ENCODE assay signal across 20 mouse cellular contexts in the genomic region with DNA sequence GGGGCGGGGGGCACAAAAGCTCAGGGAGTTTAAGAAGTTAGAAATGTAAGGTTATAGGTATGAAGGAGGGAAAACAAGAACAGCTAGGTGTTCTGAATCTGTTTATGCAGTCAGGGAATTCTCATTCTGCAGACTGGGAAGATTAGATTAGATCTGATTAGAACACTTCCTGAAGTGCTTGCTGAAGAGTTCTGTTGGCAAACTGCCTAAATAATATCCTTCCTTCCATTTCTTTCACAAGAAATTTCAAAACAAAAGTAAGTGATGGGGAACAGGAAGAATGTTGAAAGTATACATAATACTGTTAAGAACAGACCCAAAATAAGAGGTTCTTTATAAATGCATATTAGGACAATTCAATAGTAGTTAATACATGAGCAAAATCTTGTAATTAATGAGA.
DNase-seq lines count a peak whose midpoint lies in the region; ATAC-seq and TF ChIP-seq lines count a peak whose summit lies in the region.
"Had no signal": no experiment of that assay in that cellular context is flagged by ENCODE, and none has a peak within 500 bp of the region (broad histone marks: within the 10 kb centered on the region; RNA-seq: fewer than 3 reads in every experiment).

No protein-coding gene starts in this region.

- no peaks in the 10 kb centered on the region for H3K27me3 ChIP-seq in embryonic facial prominence, embryonic 14.5 days (replicated peaks; ENCODE audit: control insufficient read depth, insufficient read depth, low read length)
- H3K27me3 ChIP-seq in embryonic facial prominence, embryonic 10.5 days (replicated peaks; ENCODE audit: low read depth, poor library complexity, severe bottlenecking) = no peaks in the 10 kb centered on the region
- H3K27me3 ChIP-seq in lung, embryonic 14.5 days (ENCODE audit: insufficient read depth, low read length) = no peaks in the 10 kb centered on the region
- H3K27me3 ChIP-seq in midbrain, postnatal 0 days (ENCODE audit: insufficient read depth, low read length) = no peaks in the 10 kb centered on the region
- H3K27me3 ChIP-seq: embryonic facial prominence, embryonic 13.5 days; forebrain, embryonic 13.5 days; forebrain, embryonic 15.5 days; Patski had no signal

- H3K4me2 ChIP-seq in embryonic facial prominence, embryonic 14.5 days (ENCODE audit: low read depth, low read length) = no peak overlapping the region
- no peak overlapping the region for H3K4me2 ChIP-seq in lung, embryonic 14.5 days
- H3K4me2 ChIP-seq in midbrain, postnatal 0 days (ENCODE audit: low read depth, low read length, poor library complexity, severe bottlenecking) = no peak overlapping the region
- H3K4me2 ChIP-seq: embryonic facial prominence, embryonic 13.5 days; forebrain, embryonic 13.5 days; forebrain, embryonic 15.5 days had no signal

- no peaks in the 10 kb centered on the region for H3K4me1 ChIP-seq in embryonic facial prominence, embryonic 14.5 days (ENCODE audit: control insufficient read depth, insufficient read depth, low read length)
- H3K4me1 ChIP-seq in embryonic facial prominence, embryonic 10.5 days = no peaks in the 10 kb centered on the region
- no peaks in the 10 kb centered on the region for H3K4me1 ChIP-seq in lung, embryonic 14.5 days (ENCODE audit: insufficient read depth)
- no peaks in the 10 kb centered on the region for H3K4me1 ChIP-seq in midbrain, postnatal 0 days (ENCODE audit: insufficient read depth, low read length)
- H3K4me1 ChIP-seq: embryonic facial prominence, embryonic 13.5 days; forebrain, embryonic 13.5 days; forebrain, embryonic 15.5 days had no signal

- peak; percentile 11 for DNase-seq in embryonic facial prominence, embryonic 14.5 days (ENCODE audit: low spot score)
- DNase-seq in embryonic facial prominence, embryonic 10.5 days (ENCODE audit: low spot score) = no peak
- peak; percentile 59 for DNase-seq in lung, embryonic 14.5 days
- DNase-seq in lung, postnatal 14 days = no peak
- DNase-seq in 416B (ENCODE audit: low read depth) = peak; percentile 66
- DNase-seq in midbrain, postnatal 0 days (ENCODE audit: low spot score) = no peak
- DNase-seq: adrenal gland, adult 8-10 months; adrenal gland, postnatal 14 days; adrenal gland, postnatal 36 days; cerebellum, adult 11-12 months; cerebellum, adult 2 months; cerebellum, adult 9-10 months; cerebellum, postnatal 10 days; cerebellum, postnatal 25 days; forebrain, postnatal 0 days had no signal

- no peaks in the 10 kb centered on the region for H3K9me3 ChIP-seq in embryonic facial prominence, embryonic 14.5 days (ENCODE audit: control insufficient read depth, low read length)
- H3K9me3 ChIP-seq in embryonic facial prominence, embryonic 10.5 days = no peaks in the 10 kb centered on the region
- no peaks in the 10 kb centered on the region for H3K9me3 ChIP-seq in lung, embryonic 14.5 days (ENCODE audit: low read depth, low read length)
- no peaks in the 10 kb centered on the region for H3K9me3 ChIP-seq in midbrain, postnatal 0 days (ENCODE audit: low read length)
- H3K9me3 ChIP-seq: embryonic facial prominence, embryonic 13.5 days; forebrain, embryonic 13.5 days; forebrain, embryonic 15.5 days had no signal

- no peaks in the 10 kb centered on the region for H3K36me3 ChIP-seq in embryonic facial prominence, embryonic 14.5 days (ENCODE audit: control insufficient read depth, insufficient read depth, low read length)
- peaks cover 46% of the 10 kb centered on the region for H3K36me3 ChIP-seq in embryonic facial prominence, embryonic 10.5 days (replicated peaks)
- no peaks in the 10 kb centered on the region for H3K36me3 ChIP-seq in lung, embryonic 14.5 days (ENCODE audit: insufficient read depth)
- H3K36me3 ChIP-seq in midbrain, postnatal 0 days (ENCODE audit: insufficient read depth, low read length) = no peaks in the 10 kb centered on the region

- ATAC-seq in embryonic facial prominence, embryonic 14.5 days (ENCODE audit: low read depth) = no peak
- ATAC-seq in lung, embryonic 14.5 days (ENCODE audit: insufficient read depth) = no peak
- ATAC-seq in midbrain, postnatal 0 days (ENCODE audit: low FRiP score) = no peak
- ATAC-seq: activated CD4-positive, CD25-positive, alpha-beta regulatory T cell, adult 4 months; forebrain, embryonic 13.5 days; forebrain, embryonic 15.5 days; forebrain, postnatal 0 days; Patski had no signal

- TF ChIP-seq CTCF in lung, embryonic 14.5 days (IDR thresholded peaks at IDR 0.05; ENCODE audit: low read depth) = no peak
- no peak for TF ChIP-seq CTCF in midbrain, postnatal 0 days (IDR thresholded peaks at IDR 0.05)

- WGBS in embryonic facial prominence, embryonic 14.5 days = 79% methylated on average over 1 of the region's 1 CpGs
- 83% methylated on average over 1 of the region's 1 CpGs for WGBS in embryonic facial prominence, embryonic 10.5 days
- 87% methylated on average over 1 of the region's 1 CpGs for WGBS in lung, embryonic 14.5 days
- WGBS in midbrain, postnatal 0 days = 90% methylated on average over 1 of the region's 1 CpGs

- no peak overlapping the region for H3K9ac ChIP-seq in embryonic facial prominence, embryonic 14.5 days (ENCODE audit: low read depth, low read length)
- no peak overlapping the region for H3K9ac ChIP-seq in lung, embryonic 14.5 days
- H3K9ac ChIP-seq in midbrain, postnatal 0 days (replicated peaks; ENCODE audit: low read length, poor library complexity, severe bottlenecking) = no peak overlapping the region
- H3K9ac ChIP-seq: embryonic facial prominence, embryonic 13.5 days; forebrain, embryonic 13.5 days; forebrain, embryonic 15.5 days; forebrain, postnatal 0 days had no signal

- H3K27ac ChIP-seq in embryonic facial prominence, embryonic 14.5 days (replicated peaks; ENCODE audit: low read depth, low read length) = no peak overlapping the region
- no peak overlapping the region for H3K27ac ChIP-seq in embryonic facial prominence, embryonic 10.5 days (replicated peaks)
- H3K27ac ChIP-seq in lung, embryonic 14.5 days (ENCODE audit: low read depth) = no peak overlapping the region
- no peak overlapping the region for H3K27ac ChIP-seq in midbrain, postnatal 0 days (ENCODE audit: low read depth, low read length)
- H3K27ac ChIP-seq: embryonic facial prominence, embryonic 13.5 days; forebrain, embryonic 13.5 days; forebrain, embryonic 15.5 days had no signal

- H3K4me3 ChIP-seq in embryonic facial prominence, embryonic 14.5 days (ENCODE audit: low read depth, low read length) = no peak overlapping the region
- no peak overlapping the region for H3K4me3 ChIP-seq in embryonic facial prominence, embryonic 10.5 days
- H3K4me3 ChIP-seq in lung, embryonic 14.5 days (ENCODE audit: low read depth, low read length) = no peak overlapping the region
- H3K4me3 ChIP-seq in midbrain, postnatal 0 days (ENCODE audit: low read depth, low read length) = no peak overlapping the region
- H3K4me3 ChIP-seq: embryonic facial prominence, embryonic 13.5 days; forebrain, embryonic 13.5 days; forebrain, embryonic 15.5 days had no signal

Comparison
In these comparisons a context has a peak if more than half of its experiments do, and no peak if none do; other contexts are left out.
1. DNase-seq: peak in embryonic facial prominence, embryonic 14.5 days (single experiment), lung, embryonic 14.5 days (single experiment) and 416B (single experiment); none in embryonic facial prominence, embryonic 10.5 days (single experiment), lung, postnatal 14 days (single experiment) and midbrain, postnatal 0 days (single experiment).